Comparison of ENCODE assay signal across 23 mouse cellular contexts in the genomic region with DNA sequence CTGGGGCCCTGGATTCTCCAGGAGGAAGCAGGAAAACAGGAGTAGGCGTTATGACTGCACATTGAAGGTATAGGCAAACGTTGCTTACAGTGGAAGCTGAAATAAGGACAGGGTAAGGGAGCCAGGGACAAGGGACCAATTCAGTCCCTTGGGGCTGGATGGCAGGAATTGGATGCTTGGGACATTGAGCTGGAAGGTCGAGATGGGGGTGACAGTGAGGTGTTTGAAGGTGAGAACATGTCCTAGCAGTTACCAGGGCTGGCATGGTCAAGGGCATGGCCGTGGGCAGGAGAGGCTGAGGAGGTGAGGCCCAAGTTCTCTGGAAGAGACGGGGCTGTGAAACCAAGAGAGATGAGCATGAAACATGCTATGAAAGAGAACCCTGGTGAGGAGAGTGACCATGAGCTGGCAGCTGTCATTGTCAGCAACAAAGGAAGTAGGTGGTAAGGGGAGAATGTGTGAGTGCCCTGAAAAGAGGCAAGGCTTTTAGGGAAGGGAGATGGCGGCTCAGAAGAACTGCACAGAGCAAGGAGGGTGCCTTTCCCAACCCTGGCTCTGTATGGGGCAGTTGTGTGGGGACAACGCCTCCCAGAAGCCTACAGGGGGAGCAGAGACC. TPM values are rescaled to one million over a fixed set of nuclear protein-coding genes. Genes with fewer than 3 reads are reported as not detected.
A peak's percentile ranks its signal among the peaks of the same experiment; 100 is the strongest.
DNase-seq lines count a peak whose midpoint lies in the region; ATAC-seq and TF ChIP-seq lines count a peak whose summit lies in the region.
"Had no signal": no experiment of that assay in that cellular context is flagged by ENCODE, and none has a peak within 500 bp of the region (broad histone marks: within the 10 kb centered on the region; RNA-seq: fewer than 3 reads in every experiment).

No protein-coding gene starts in this region.

- H3K4me3 ChIP-seq in intestine, embryonic 14.5 days (ENCODE audit: low read depth, low read length): no peak overlapping the region
- no peak overlapping the region for H3K4me3 ChIP-seq in intestine, postnatal 0 days (ENCODE audit: low read depth, low read length)
- no peak overlapping the region for H3K4me3 ChIP-seq in liver, embryonic 16.5 days (ENCODE audit: low read depth, low read length)
- H3K4me3 ChIP-seq: embryonic facial prominence, embryonic 15.5 days; forebrain, embryonic 10.5 days; left cerebral cortex, adult 2 months had no signal

- no peak for TF ChIP-seq CTCF in intestine, postnatal 0 days (IDR thresholded peaks at IDR 0.05; ENCODE audit: low read depth)

- 75% methylated on average over 7 of the region's 7 CpGs for WGBS in intestine, embryonic 14.5 days
- WGBS in intestine, postnatal 0 days: 82% methylated on average over 7 of the region's 7 CpGs
- WGBS in liver, embryonic 16.5 days (ENCODE audit: insufficient replicate concordance): 62% methylated on average over 7 of the region's 7 CpGs

- H3K9me3 ChIP-seq in intestine, embryonic 14.5 days (ENCODE audit: control insufficient read depth, low read length): no peaks in the 10 kb centered on the region
- H3K9me3 ChIP-seq in intestine, postnatal 0 days (ENCODE audit: control insufficient read depth): no peaks in the 10 kb centered on the region
- H3K9me3 ChIP-seq in liver, embryonic 16.5 days (replicated peaks; ENCODE audit: control insufficient read depth, low read length): no peaks in the 10 kb centered on the region
- H3K9me3 ChIP-seq: embryonic facial prominence, embryonic 15.5 days; forebrain, embryonic 10.5 days; G1E had no signal

- H3K4me1 ChIP-seq in intestine, embryonic 14.5 days (replicated peaks; ENCODE audit: control insufficient read depth, insufficient read depth, low read length): no peaks in the 10 kb centered on the region
- H3K4me1 ChIP-seq in intestine, postnatal 0 days (replicated peaks; ENCODE audit: control insufficient read depth, insufficient read depth, low read length): no peaks in the 10 kb centered on the region
- peaks cover 44% of the 10 kb centered on the region for H3K4me1 ChIP-seq in liver, embryonic 16.5 days (ENCODE audit: control insufficient read depth, low read depth, low read length)
- H3K4me1 ChIP-seq: embryonic facial prominence, embryonic 15.5 days; forebrain, embryonic 10.5 days had no signal

- DNase-seq in intestine, embryonic 14.5 days (ENCODE audit: low spot score): peak; percentile 38
- peak; percentile 20 for DNase-seq in ES-CJ7 (ENCODE audit: low read depth, low spot score)
- no peak for DNase-seq in layer of hippocampus, adult 18-20 months (ENCODE audit: low spot score in 2 of 2)
- DNase-seq in kidney, adult 9 months: no peak
- DNase-seq: cerebellum, adult 18-20 months; cerebellum, postnatal 25 days; gastrocnemius, postnatal 10 days; kidney, adult 11 months; left cerebral cortex, postnatal 4 days; thymus, postnatal 25 days had no signal

- no peak overlapping the region for H3K27ac ChIP-seq in intestine, embryonic 14.5 days (ENCODE audit: low read depth)
- H3K27ac ChIP-seq in intestine, postnatal 0 days (ENCODE audit: low read depth, low read length): no peak overlapping the region
- peak overlapping the region; percentile 95 for H3K27ac ChIP-seq in liver, embryonic 16.5 days (ENCODE audit: low read length)
- H3K27ac ChIP-seq: embryonic facial prominence, embryonic 15.5 days; forebrain, embryonic 10.5 days; left cerebral cortex, adult 2 months had no signal

- no peak overlapping the region for H3K9ac ChIP-seq in intestine, embryonic 14.5 days (ENCODE audit: low read length)
- no peak overlapping the region for H3K9ac ChIP-seq in intestine, postnatal 0 days (ENCODE audit: low read depth, low read length)
- H3K9ac ChIP-seq in liver, embryonic 16.5 days (ENCODE audit: low read depth, low read length): peak overlapping the region; percentile 53
- H3K9ac ChIP-seq: embryonic facial prominence, embryonic 15.5 days had no signal

- no peak overlapping the region for H3K4me2 ChIP-seq in intestine, embryonic 14.5 days (ENCODE audit: low read length)
- no peak overlapping the region for H3K4me2 ChIP-seq in intestine, postnatal 0 days (replicated peaks; ENCODE audit: low read depth)
- peak overlapping the region; percentile 59 for H3K4me2 ChIP-seq in liver, embryonic 16.5 days (ENCODE audit: low read depth, low read length)
- H3K4me2 ChIP-seq: embryonic facial prominence, embryonic 15.5 days had no signal

- no peaks in the 10 kb centered on the region for H3K36me3 ChIP-seq in intestine, embryonic 14.5 days (ENCODE audit: control insufficient read depth, insufficient read depth, low read length)
- H3K36me3 ChIP-seq in intestine, postnatal 0 days (ENCODE audit: control insufficient read depth, insufficient read depth): no peaks in the 10 kb centered on the region
- no peaks in the 10 kb centered on the region for H3K36me3 ChIP-seq in liver, embryonic 16.5 days (ENCODE audit: control insufficient read depth, insufficient read depth)
- H3K36me3 ChIP-seq: embryonic facial prominence, embryonic 15.5 days; forebrain, embryonic 10.5 days; G1E had no signal

- H3K27me3 ChIP-seq in intestine, embryonic 14.5 days (replicated peaks; ENCODE audit: control insufficient read depth, insufficient read depth, low read length): no peaks in the 10 kb centered on the region
- no peaks in the 10 kb centered on the region for H3K27me3 ChIP-seq in intestine, postnatal 0 days (replicated peaks; ENCODE audit: control insufficient read depth, insufficient read depth, low read length)
- no peaks in the 10 kb centered on the region for H3K27me3 ChIP-seq in liver, embryonic 16.5 days (ENCODE audit: control insufficient read depth, insufficient read depth, low read depth, low read length)
- H3K27me3 ChIP-seq: embryonic facial prominence, embryonic 15.5 days had no signal

- ATAC-seq in intestine, embryonic 14.5 days (replicated peaks; ENCODE audit: low FRiP score, low TSS enrichment, low read depth): no peak
- no peak for ATAC-seq in intestine, postnatal 0 days
- peak; percentile 50 for ATAC-seq in granulocyte monocyte progenitor cell, adult 5-6 weeks (replicated peaks; ENCODE audit: poor library complexity, severe bottlenecking)
- ATAC-seq in liver, embryonic 16.5 days (ENCODE audit: low read depth): no peak
- ATAC-seq: hindbrain, embryonic 16.5 days had no signal

RNA-seq across cellular contexts. Expression of a gene that starts 10.5 kb away (rescaled TPM):
- polyA plus RNA-seq in intestine, embryonic 14.5 days (2014; fragmentation: Nextera tagmentation; extraction: Ambion mirVana): not detected in 2 replicates
- polyA plus RNA-seq in intestine, postnatal 0 days (2015; fragmentation: Nextera tagmentation; extraction: Ambion mirVana): 0.05 TPM in 1 of 2 replicates, not detected in the other
- not detected in 2 replicates for total RNA-seq in granulocyte monocyte progenitor cell, adult 5-6 weeks (2014; fragmentation: Nextera tagmentation)
- total RNA-seq in granulocyte monocyte progenitor cell, adult 5-6 weeks (2017): not detected in 2 replicates
- polyA plus RNA-seq in liver, embryonic 16.5 days (2015; fragmentation: Nextera tagmentation; extraction: Ambion mirVana): 0.27 and 0.37 TPM in 2 replicates
- under 1 TPM; 0.15 to 0.23 TPM for total RNA-seq in layer of hippocampus, adult 18-20 months (2021)
- total RNA-seq: adrenal gland, postnatal 36 days; gastrocnemius, postnatal 10 days; heart, adult 8-10 months; heart, postnatal 4 days; left cerebral cortex, postnatal 4 days; megakaryocyte-erythroid progenitor cell, adult 5-6 weeks; midbrain, postnatal 0 days had no signal
- polyA plus RNA-seq: embryonic facial prominence, embryonic 15.5 days; forebrain, embryonic 10.5 days; hindbrain, embryonic 16.5 days; midbrain, postnatal 0 days had no signal

RNA-seq across cellular contexts. Expression of a gene that starts 37.0 kb away (rescaled TPM):
- polyA plus RNA-seq in intestine, embryonic 14.5 days (2014; fragmentation: Nextera tagmentation; extraction: Ambion mirVana): 7.2 and 10.8 TPM in 2 replicates
- polyA plus RNA-seq in intestine, postnatal 0 days (2015; fragmentation: Nextera tagmentation; extraction: Ambion mirVana): 91.8 and 95.5 TPM in 2 replicates
- 0.19 and 1.3 TPM in 2 replicates for total RNA-seq in granulocyte monocyte progenitor cell, adult 5-6 weeks (2014; fragmentation: Nextera tagmentation)
- not detected in 2 replicates for total RNA-seq in granulocyte monocyte progenitor cell, adult 5-6 weeks (2017)
- 0.47 and 0.71 TPM in 2 replicates for polyA plus RNA-seq in liver, embryonic 16.5 days (2015; fragmentation: Nextera tagmentation; extraction: Ambion mirVana)
- 100 to 1,000 TPM; 400 to 401 TPM for total RNA-seq in layer of hippocampus, adult 18-20 months (2021)
- total RNA-seq: megakaryocyte-erythroid progenitor cell, adult 5-6 weeks had no signal
- polyA plus RNA-seq: G1E had no signal

RNA-seq across cellular contexts. Expression of a gene that starts 38.8 kb away (rescaled TPM):
- 41.0 and 45.1 TPM in 2 replicates for polyA plus RNA-seq in intestine, embryonic 14.5 days (2014; fragmentation: Nextera tagmentation; extraction: Ambion mirVana)
- 25.3 and 26.3 TPM in 2 replicates for polyA plus RNA-seq in intestine, postnatal 0 days (2015; fragmentation: Nextera tagmentation; extraction: Ambion mirVana)
- not detected in 2 replicates for total RNA-seq in granulocyte monocyte progenitor cell, adult 5-6 weeks (2014; fragmentation: Nextera tagmentation)
- not detected in 2 replicates for total RNA-seq in granulocyte monocyte progenitor cell, adult 5-6 weeks (2017)
- 0.42 and 0.96 TPM in 2 replicates for polyA plus RNA-seq in liver, embryonic 16.5 days (2015; fragmentation: Nextera tagmentation; extraction: Ambion mirVana)
- total RNA-seq in layer of hippocampus, adult 18-20 months (2021): 10 to 100 TPM; 37.0 to 42.6 TPM
- total RNA-seq: megakaryocyte-erythroid progenitor cell, adult 5-6 weeks had no signal
- polyA plus RNA-seq: G1E had no signal

Comparison
In these comparisons a context has a peak if more than half of its experiments do, and no peak if none do; other contexts are left out.
1. DNase-seq: peak in intestine, embryonic 14.5 days (single experiment) and ES-CJ7 (single experiment); none in layer of hippocampus, adult 18-20 months (0 of 2) and kidney, adult 9 months (single experiment).
2. RNA of a gene that starts 38.8 kb away (polyA plus RNA-seq): 41.0 to 45.1 TPM in intestine, embryonic 14.5 days and 25.3 to 26.3 TPM in intestine, postnatal 0 days; 0.42 to 0.96 TPM in liver, embryonic 16.5 days; every median in the first group is over 10 times any median in the second.